Mouse (Mus musculus) MEL (cell line): ENCODE measurements around the gene Nkx1-2.
A peak's percentile ranks its signal among the peaks of the same experiment; 100 is the strongest.

Source experiments
- EP300 ChIP-seq, 2 experiments: IDR thresholded peaks; 2 replicates each; pipeline ENCODE4 v1.6.1; 2011; ENCODE audit warnings: improper control_type of control experiment in 2 of 2, low read length in 2 of 2, low read depth in 1 of 2, mild to moderate bottlenecking in 1 of 2
- MXI1 ChIP-seq: IDR thresholded peaks from 2 replicates; pipeline ENCODE4 v1.6.1; 2011; ENCODE audit warnings: mild to moderate bottlenecking, low read depth, low read length, improper control_type of control experiment
- POLR2A ChIP-seq, 2 experiments: IDR thresholded peaks; 2 replicates each; pipeline ENCODE4 v1.6.1; 2011 to 2012; ENCODE audit warnings: low read length in 2 of 2, mild to moderate bottlenecking in 2 of 2, control low read depth in 1 of 2, improper control_type of control experiment in 1 of 2, low read depth in 1 of 2, moderate library complexity in 1 of 2; ENCODE audit not compliant: control insufficient read depth in 1 of 2, insufficient read depth in 1 of 2, poor library complexity in 1 of 2
- ZNF384 ChIP-seq: IDR thresholded peaks from 2 replicates; pipeline ENCODE4 v1.6.1; 2012; ENCODE audit warnings: low read depth, mild to moderate bottlenecking, inconsistent platforms, low read length, improper control_type of control experiment

DNA sequence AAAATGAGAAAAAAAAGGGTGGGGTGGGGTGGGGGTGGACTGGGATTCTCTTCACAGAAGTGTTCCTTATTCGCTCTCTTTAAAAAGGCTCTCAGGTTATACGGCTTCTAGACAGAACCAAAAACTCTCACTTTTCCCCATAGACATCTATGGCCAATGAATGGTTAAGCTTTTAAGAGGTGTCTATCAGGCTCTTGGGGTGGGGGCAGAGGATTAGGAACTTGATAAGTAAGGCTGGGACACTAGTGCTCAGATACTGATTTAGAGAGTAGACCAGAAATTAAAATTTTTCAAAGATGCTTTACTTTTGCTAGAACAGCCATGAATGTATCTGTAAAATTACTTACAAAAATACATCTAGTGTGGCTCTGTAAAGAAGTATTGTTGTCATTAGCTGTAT lies 5.1 kb downstream of the Nkx1-2 start:
- TF ChIP-seq ZNF384: no peak
- TF ChIP-seq POLR2A (IDR thresholded peaks at IDR 0.05; ENCODE audit: control insufficient read depth in 1 of 2, insufficient read depth in 1 of 2, low read depth in 1 of 2, low read length in 2 of 2, poor library complexity in 1 of 2): no peak
- TF ChIP-seq EP300 (IDR thresholded peaks at IDR 0.05; ENCODE audit: low read depth in 1 of 2, low read length in 2 of 2): peak in 1 of 2 experiments; percentile 57; a peak in 1 of 4 replicates
- no peak for TF ChIP-seq MXI1
